Mouse (Mus musculus): ENCODE measurements at regions not wholly inside any gene's neighbourhood (a gene's known extent, or its start where the extent isn't known, plus 50 kb on each side); places are given as distances from the start of the nearest gene placed in this dataset.

GRCm38 (mm10) chr7:83161226-83161625 lies 294.1 kb downstream of the Mex3b start:
- no peak for DNase-seq (ENCODE audit: low read depth)

GRCm38 (mm10) chr7:83162868-83163267 lies 295.7 kb downstream of the Mex3b start:
- DNase-seq (ENCODE audit: low read depth): no peak

- DNase-seq (ENCODE audit: low read depth): no peak
These were observed 312.3 kb downstream of the Mex3b start for GRCm38 (mm10) chr7:83179403-83179802.

GRCm38 (mm10) chr7:83186341-83186740 lies 319.2 kb downstream of the Mex3b start:
- no peak for DNase-seq (ENCODE audit: low read depth)

- no peak for DNase-seq (ENCODE audit: low read depth)
These were observed 328.9 kb downstream of the Mex3b start for GRCm38 (mm10) chr7:83195896-83196537.

GRCm38 (mm10) chr7:83197490-83197889 lies 330.4 kb downstream of the Mex3b start:
- DNase-seq (ENCODE audit: low read depth): no peak

- DNase-seq (ENCODE audit: low read depth): no peak
These were observed 334.1 kb downstream of the Mex3b start for GRCm38 (mm10) chr7:83201126-83201686.

GRCm38 (mm10) chr7:83201768-83202493 lies 334.8 kb downstream of the Mex3b start:
- peak; percentile 1 for DNase-seq (ENCODE audit: low read depth)

- DNase-seq (ENCODE audit: low read depth): no peak
These were observed 336.3 kb downstream of the Mex3b start for GRCm38 (mm10) chr7:83203311-83204012.

GRCm38 (mm10) chr7:83204013-83204365 lies 336.9 kb downstream of the Mex3b start:
- DNase-seq (ENCODE audit: low read depth): no peak

- DNase-seq (ENCODE audit: low read depth): no peak
These were observed 337.6 kb downstream of the Mex3b start for GRCm38 (mm10) chr7:83204701-83205100.

GRCm38 (mm10) chr7:83206999-83207398 lies 339.9 kb downstream of the Mex3b start:
- DNase-seq (ENCODE audit: low read depth): no peak

- DNase-seq (ENCODE audit: low read depth): no peak
These were observed 344.5 kb downstream of the Mex3b start for GRCm38 (mm10) chr7:83211611-83212010.

- peak; percentile 47 for DNase-seq (ENCODE audit: low read depth)
These were observed 355.0 kb downstream of the Mex3b start for GRCm38 (mm10) chr7:83222029-83222722.

GRCm38 (mm10) chr7:83227262-83228108 lies 357.2 kb upstream of the Tmc3 start:
- DNase-seq (ENCODE audit: low read depth): no peak

- DNase-seq (ENCODE audit: low read depth): no peak
These were observed 354.0 kb upstream of the Tmc3 start for GRCm38 (mm10) chr7:83230496-83231325.

- DNase-seq (ENCODE audit: low read depth): no peak
These were observed 349.1 kb upstream of the Tmc3 start for GRCm38 (mm10) chr7:83235659-83236058.

GRCm38 (mm10) chr7:83237336-83237735 lies 347.4 kb upstream of the Tmc3 start:
- no peak for DNase-seq (ENCODE audit: low read depth)

- DNase-seq (ENCODE audit: low read depth): no peak
These were observed 346.6 kb upstream of the Tmc3 start for GRCm38 (mm10) chr7:83238091-83238490.

GRCm38 (mm10) chr7:83242233-83242632 lies 342.5 kb upstream of the Tmc3 start:
- DNase-seq (ENCODE audit: low read depth): no peak

All from 416B (cell line).